Mouse (Mus musculus): ENCODE measurements around the gene Hddc3.

- no peak for TF ChIP-seq POLR2AphosphoS2 (IDR thresholded peaks at IDR 0.05; ENCODE audit: insufficient read length, low read depth)
- no peak for TF ChIP-seq USF1 (IDR thresholded peaks at IDR 0.05; ENCODE audit: low read depth)
- TF ChIP-seq TCF12 (IDR thresholded peaks at IDR 0.05; ENCODE audit: insufficient read depth, poor library complexity, severe bottlenecking), result no peak
- TF ChIP-seq MAX (IDR thresholded peaks at IDR 0.05; ENCODE audit: low read depth), result no peak
- no peak for TF ChIP-seq POLR2A (IDR thresholded peaks at IDR 0.05; ENCODE audit: insufficient read length, low read depth)
- TF ChIP-seq TCF3 (IDR thresholded peaks at IDR 0.05; ENCODE audit: insufficient read length, low read depth), result no peak
- TF ChIP-seq E2F4 (IDR thresholded peaks at IDR 0.05; ENCODE audit: insufficient read depth), result no peak
Observed at GRCm38 (mm10) chr7:80341793-80342192, 1.1 kb upstream of the Hddc3 start.

Data from myocyte (in vitro differentiated cells).